Mouse (Mus musculus): Measurements from ENCODE around the gene Plk1.

DNA sequence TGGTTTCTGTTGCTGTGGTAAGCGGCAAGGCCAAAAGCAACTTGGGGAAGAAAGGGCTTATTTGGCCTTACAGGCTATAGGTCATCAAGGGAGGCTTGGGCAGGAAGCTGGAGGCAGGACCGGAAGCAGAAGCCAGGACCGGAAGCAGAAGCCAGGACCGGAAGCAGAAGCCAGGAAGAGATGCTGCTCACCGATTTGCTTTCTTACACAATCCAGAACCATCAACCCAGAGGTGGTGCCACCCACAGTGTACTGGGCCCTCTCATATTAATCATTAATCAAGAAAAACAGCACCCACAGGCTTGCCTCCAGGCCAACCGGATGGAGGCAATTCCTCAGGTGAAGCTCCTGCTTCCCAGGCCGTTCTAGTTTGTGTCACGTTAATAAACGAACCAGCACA, 37.5 kb downstream of the Plk1 start:
- TF ChIP-seq GATA1 (IDR thresholded peaks at IDR 0.05; ENCODE audit: borderline replicate concordance, low read length): no peak
- peak; percentile 21; the same call in 1 of the 2 replicates for TF ChIP-seq FLI1 (IDR thresholded peaks at IDR 0.05; ENCODE audit: low read length)
